Mouse (Mus musculus): Measurements from ENCODE around the gene Abcc3.
A peak's percentile ranks its signal among the peaks of the same experiment; 100 is the strongest.

Abcc3 gene

GRCm38 (mm10) chr11:94327693-94328643, 64.8 kb downstream of the Abcc3 start, which contains the start of gene Ankrd40:
Gene Ankrd40 (plus strand): TSS chr11:94328001.
- DNase-seq (ENCODE audit: low read depth, low spot score) = peak; percentile 95

- no peak for DNase-seq (ENCODE audit: low read depth, low spot score)
Observed at GRCm38 (mm10) chr11:94326961-94327411, 65.8 kb downstream of the Abcc3 start.

- no peak for DNase-seq (ENCODE audit: low read depth, low spot score)
Observed at GRCm38 (mm10) chr11:94324618-94325017, 68.2 kb downstream of the Abcc3 start.

GRCm38 (mm10) chr11:94323271-94323925, 69.4 kb downstream of the Abcc3 start:
- DNase-seq (ENCODE audit: low read depth, low spot score) = no peak

- no peak for DNase-seq (ENCODE audit: low read depth, low spot score)
Observed at GRCm38 (mm10) chr11:94322636-94323035, 70.2 kb downstream of the Abcc3 start.

- DNase-seq (ENCODE audit: low read depth, low spot score) = peak; percentile 92
Observed at GRCm38 (mm10) chr11:94321931-94322400, 70.8 kb downstream of the Abcc3 start, which contains the start of gene Luc7l3. Gene Luc7l3 (minus strand): TSS chr11:94321988.

- DNase-seq (ENCODE audit: low read depth, low spot score) = no peak
Observed at GRCm38 (mm10) chr11:94320969-94321930, 71.5 kb downstream of the Abcc3 start.

- no peak for DNase-seq (ENCODE audit: low read depth, low spot score)
Observed at GRCm38 (mm10) chr11:94318056-94318455, 74.7 kb downstream of the Abcc3 start.

GRCm38 (mm10) chr11:94317515-94317914, 75.3 kb downstream of the Abcc3 start:
- no peak for DNase-seq (ENCODE audit: low read depth, low spot score)

GRCm38 (mm10) chr11:94317014-94317413, 75.8 kb downstream of the Abcc3 start:
- no peak for DNase-seq (ENCODE audit: low read depth, low spot score)

GRCm38 (mm10) chr11:94316528-94316927, 76.3 kb downstream of the Abcc3 start:
- no peak for DNase-seq (ENCODE audit: low read depth, low spot score)

- DNase-seq (ENCODE audit: low read depth, low spot score) = no peak
Observed at GRCm38 (mm10) chr11:94315308-94315707, 77.5 kb downstream of the Abcc3 start.

- no peak for DNase-seq (ENCODE audit: low read depth, low spot score)
Observed at GRCm38 (mm10) chr11:94314098-94314652, 78.6 kb downstream of the Abcc3 start.

GRCm38 (mm10) chr11:94312733-94313132, 80.1 kb downstream of the Abcc3 start:
- no peak for DNase-seq (ENCODE audit: low read depth, low spot score)

- DNase-seq (ENCODE audit: low read depth, low spot score) = no peak
Observed at GRCm38 (mm10) chr11:94294996-94295845, 97.6 kb downstream of the Abcc3 start.

Data from mesoderm, embryonic 11.5 days (tissue).